Mouse (Mus musculus) neural tube, embryonic 11.5 days (tissue): Measurements from ENCODE around the gene Gal3st2. TPM values are rescaled to one million over a fixed set of nuclear protein-coding genes. Genes with fewer than 3 reads are reported as not detected.
"Not testable (repeated sequence)": the region's sequence is repeated elsewhere in the genome, so short reads cannot be mapped to it uniquely, and the experiment has no call there.

Experiments
- ATAC-seq: fragments of 200-750 bp; cut with Nextera tagmentation; 2 replicates; pipeline ENCODE4 v1.8.0; 2017; ENCODE audit warnings: moderate number of reproducible peaks, mild to moderate bottlenecking, moderate TSS enrichment, moderate library complexity; ENCODE audit not compliant: insufficient read depth, low FRiP score, low TSS enrichment
- DNase-seq: peaks from one replicate; pipeline ENCODE4 v3.0.0-alpha.2; 2015; ENCODE audit warnings: low spot score
- H3K27ac ChIP-seq: fragments of 300-500 bp; sonication (generic); 2 replicates; pipeline ENCODE4 v1.5.1; 2014; ENCODE audit warnings: low read depth, mild to moderate bottlenecking, low read length
- H3K27me3 ChIP-seq: fragments of 300-500 bp; sonication (generic); 2 replicates; pipeline ENCODE4 v1.6.1; 2014; ENCODE audit warnings: mild to moderate bottlenecking, low read length, mixed read lengths; ENCODE audit not compliant: control insufficient read depth, insufficient read depth
- H3K36me3 ChIP-seq: fragments of 300-500 bp; sonication (generic); 2 replicates; pipeline ENCODE4 v1.6.1; 2014; ENCODE audit warnings: mild to moderate bottlenecking, low read length, moderate library complexity, mixed read lengths; ENCODE audit not compliant: control insufficient read depth, insufficient read depth
- H3K4me1 ChIP-seq: fragments of 300-500 bp; sonication (generic); 2 replicates; pipeline ENCODE4 v1.6.1; 2014; ENCODE audit warnings: low read length, mixed read lengths; ENCODE audit not compliant: control insufficient read depth, insufficient read depth
- H3K4me2 ChIP-seq: fragments of 300-500 bp; sonication (generic); 2 replicates; pipeline ENCODE4 v1.6.1; 2014; ENCODE audit warnings: low read depth, mild to moderate bottlenecking, moderate library complexity
- H3K4me3 ChIP-seq: fragments of 300-500 bp; sonication (generic); 2 replicates; pipeline ENCODE4 v1.5.1; 2014; ENCODE audit warnings: low read depth, low read length
- H3K9ac ChIP-seq: fragments of 300-500 bp; sonication (generic); 2 replicates; pipeline ENCODE4 v1.6.1; 2014; ENCODE audit warnings: mild to moderate bottlenecking, low read length
- H3K9me3 ChIP-seq: fragments of 300-500 bp; sonication (generic); 2 replicates; pipeline ENCODE4 v1.6.1; 2016; ENCODE audit warnings: low read length; ENCODE audit not compliant: control insufficient read depth
- WGBS: fragments of 180-500 bp; shearing (Covaris S2); extraction: QIAGEN DNeasy Blood & Tissue Kit; methylation state at CpG from one replicate; pipeline ENCODE4 v1.1.7; 2014; 5-methylcytosine and 5-hydroxymethylcytosine counted together
- polyA plus RNA-seq: library from polyadenylated mRNA; unstranded; fragments of >200 nt; fragmentation: Nextera tagmentation; extraction: Ambion mirVana; gene quantifications from 2 replicates; pipeline ENCODE4 v1.2.1, GENCODE M21; 2014

Gene Gal3st2
- polyA plus RNA-seq, 1 experiment from 2014 or later: not detected

GRCm38 (mm10) chr1:93901291-93901690, 40.2 kb downstream of the Gal3st2 start:
- whole genome bisulfite sequencing: 42% methylated on average over 2 of the region's 5 CpGs
- not testable (repeated sequence) for H3K4me2 ChIP-seq, H3K4me3 ChIP-seq, H3K9ac ChIP-seq, H3K27me3 ChIP-seq, H3K4me1 ChIP-seq, H3K9me3 ChIP-seq, H3K36me3 ChIP-seq, ATAC-seq, H3K27ac ChIP-seq, DNase-seq

GRCm38 (mm10) chr1:93906690-93907089, 45.6 kb downstream of the Gal3st2 start:
- not testable (repeated sequence) for H3K27me3 ChIP-seq, H3K4me3 ChIP-seq, H3K9me3 ChIP-seq, H3K4me2 ChIP-seq, ATAC-seq, H3K4me1 ChIP-seq, H3K9ac ChIP-seq, DNase-seq, H3K36me3 ChIP-seq, H3K27ac ChIP-seq
- 97% methylated on average over 3 of the region's 5 CpGs for WGBS

GRCm38 (mm10) chr1:93908977-93909586, 48.0 kb downstream of the Gal3st2 start:
- H3K27me3 ChIP-seq, H3K4me3 ChIP-seq, H3K27ac ChIP-seq, H3K36me3 ChIP-seq, H3K9me3 ChIP-seq, DNase-seq, ATAC-seq, H3K4me2 ChIP-seq, H3K4me1 ChIP-seq, H3K9ac ChIP-seq: not testable (repeated sequence)
- no CpG with 5 or more reads among the region's 11 CpGs for WGBS

DNA sequence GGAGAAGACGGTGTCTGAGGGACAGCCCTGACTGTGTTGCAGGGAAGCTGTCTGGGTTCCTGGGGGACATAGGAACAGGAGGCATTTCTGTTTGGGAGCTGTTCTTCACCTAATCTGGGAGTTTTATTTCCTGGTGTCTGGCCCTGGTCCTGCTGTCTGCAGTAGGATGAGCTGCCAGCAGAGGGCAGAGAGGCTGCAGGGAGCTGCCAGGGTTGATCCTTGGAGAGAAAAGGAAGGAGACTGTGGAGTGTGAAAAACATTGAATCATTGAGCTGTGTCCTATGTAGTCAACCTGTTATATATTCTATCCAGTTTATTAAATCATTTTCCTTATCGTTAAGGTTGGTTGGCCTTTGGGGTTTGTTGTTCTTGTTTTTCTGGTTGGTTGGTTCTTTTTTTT, 50.8 kb downstream of the Gal3st2 start:
- H3K36me3 ChIP-seq, H3K27ac ChIP-seq, H3K4me3 ChIP-seq, H3K27me3 ChIP-seq, H3K9me3 ChIP-seq, H3K4me2 ChIP-seq, H3K9ac ChIP-seq, H3K4me1 ChIP-seq, ATAC-seq, DNase-seq: not testable (repeated sequence)
- WGBS: no CpG with 5 or more reads among the region's 2 CpGs

GRCm38 (mm10) chr1:93917160-93917559, 56.1 kb downstream of the Gal3st2 start:
- not testable (repeated sequence) for H3K36me3 ChIP-seq, H3K4me3 ChIP-seq, H3K4me1 ChIP-seq, DNase-seq, H3K27ac ChIP-seq, H3K9me3 ChIP-seq, H3K27me3 ChIP-seq, H3K4me2 ChIP-seq, ATAC-seq, H3K9ac ChIP-seq
- WGBS: 87% methylated on average over 3 of the region's 3 CpGs

GRCm38 (mm10) chr1:93918011-93918410, 56.9 kb downstream of the Gal3st2 start, which contains the start of gene Gal3st2b:
Gene Gal3st2b, plus strand, starts transcription at chr1:93918311.
- not testable (repeated sequence) for H3K27me3 ChIP-seq, ATAC-seq, H3K4me3 ChIP-seq, DNase-seq, H3K4me1 ChIP-seq, H3K36me3 ChIP-seq, H3K4me2 ChIP-seq, H3K27ac ChIP-seq, H3K9me3 ChIP-seq, H3K9ac ChIP-seq
- 83% methylated on average over 2 of the region's 2 CpGs for WGBS

GRCm38 (mm10) chr1:93918775-93919174, 57.7 kb downstream of the Gal3st2 start:
- not testable (repeated sequence) for H3K4me2 ChIP-seq, H3K9ac ChIP-seq, H3K9me3 ChIP-seq, H3K27me3 ChIP-seq, H3K36me3 ChIP-seq, H3K27ac ChIP-seq, H3K4me1 ChIP-seq, ATAC-seq, H3K4me3 ChIP-seq, DNase-seq
- WGBS: 100% methylated on average over 1 of the region's 1 CpGs

- not testable (repeated sequence) for H3K27ac ChIP-seq, H3K9ac ChIP-seq, H3K36me3 ChIP-seq, H3K27me3 ChIP-seq, H3K9me3 ChIP-seq, H3K4me1 ChIP-seq, ATAC-seq, DNase-seq, H3K4me3 ChIP-seq, H3K4me2 ChIP-seq
- 82% methylated on average over 2 of the region's 3 CpGs for WGBS
Measured at GRCm38 (mm10) chr1:93919321-93919720, 58.2 kb downstream of the Gal3st2 start.

GRCm38 (mm10) chr1:93922609-93923008, 61.5 kb downstream of the Gal3st2 start:
- H3K27ac ChIP-seq, H3K27me3 ChIP-seq, H3K4me3 ChIP-seq, H3K4me2 ChIP-seq, H3K4me1 ChIP-seq, H3K9me3 ChIP-seq, H3K36me3 ChIP-seq, ATAC-seq, DNase-seq, H3K9ac ChIP-seq: not testable (repeated sequence)
- 89% methylated on average over 3 of the region's 3 CpGs for WGBS
